Mouse (Mus musculus): ENCODE results near the gene Cox6b2. TPM values are rescaled to one million over a fixed set of nuclear protein-coding genes. Genes with fewer than 3 reads are reported as not detected.
"Not testable (repeated sequence)": the region's sequence is repeated elsewhere in the genome, so short reads cannot be mapped to it uniquely, and the experiment has no call there.

The Cox6b2 gene
- 13.7 and 14.1 TPM in 2 replicates for polyA plus RNA-seq (2015; fragmentation: Nextera tagmentation; extraction: Ambion mirVana)

DNA sequence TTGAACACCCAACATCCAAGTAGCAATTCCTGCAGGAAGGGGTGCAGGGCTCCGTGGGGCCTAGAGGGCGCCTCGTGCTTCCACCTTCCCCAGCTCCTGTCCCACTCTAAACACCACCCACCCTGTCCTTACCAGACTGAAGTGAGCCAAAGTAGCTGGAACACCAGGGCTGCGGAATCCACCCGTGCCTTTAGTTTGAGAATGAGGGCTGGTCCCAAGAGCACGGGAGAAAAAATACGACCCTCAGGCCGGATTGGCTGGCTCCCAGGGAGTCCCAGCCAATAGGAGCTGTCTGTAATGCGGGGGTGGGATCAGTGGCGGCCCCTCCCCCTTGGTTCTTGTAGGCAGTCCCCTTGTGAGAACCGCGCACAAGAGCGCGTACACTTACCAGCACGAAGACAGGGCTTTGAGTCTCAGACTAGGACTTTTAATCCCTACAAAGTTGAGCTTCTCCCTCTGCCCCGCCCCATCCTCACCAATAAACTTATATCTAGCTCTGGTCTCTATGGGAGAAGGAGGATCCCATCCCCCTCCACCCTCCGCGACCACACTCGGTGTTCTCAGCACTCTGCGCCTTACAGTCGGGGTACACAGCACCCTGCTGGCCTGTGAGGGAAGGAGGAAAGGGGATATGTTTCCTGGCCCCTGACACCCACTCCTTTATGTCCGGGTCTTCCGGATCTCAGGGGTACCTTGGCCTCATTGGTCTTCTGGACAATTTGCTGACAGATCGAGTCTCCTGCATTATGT is at the start of gene Cox6b2:
Gene Cox6b2 (minus strand): TSS at position 274 of the 750 bp plus-strand sequence.
- ATAC-seq (replicated peaks), result peak; percentile 92
- Histone ChIP-seq H3K4me3 (peak within 1 kb of the TSS; percentile 27), H3K9me3 (no peaks in the 10 kb centered on the region), H3K27me3 (no peaks in the 10 kb centered on the region), H3K36me3 (no peaks in the 10 kb centered on the region), H3K4me1 (peaks cover 19% of the 10 kb centered on the region), H3K27ac (replicated peaks) (no peak within 1 kb of the TSS), H3K4me2 (replicated peaks) (peak within 1 kb of the TSS; percentile 38), H3K9ac (replicated peaks) (no peak within 1 kb of the TSS)
- 3% methylated on average over 24 of the region's 24 CpGs for WGBS

DNA sequence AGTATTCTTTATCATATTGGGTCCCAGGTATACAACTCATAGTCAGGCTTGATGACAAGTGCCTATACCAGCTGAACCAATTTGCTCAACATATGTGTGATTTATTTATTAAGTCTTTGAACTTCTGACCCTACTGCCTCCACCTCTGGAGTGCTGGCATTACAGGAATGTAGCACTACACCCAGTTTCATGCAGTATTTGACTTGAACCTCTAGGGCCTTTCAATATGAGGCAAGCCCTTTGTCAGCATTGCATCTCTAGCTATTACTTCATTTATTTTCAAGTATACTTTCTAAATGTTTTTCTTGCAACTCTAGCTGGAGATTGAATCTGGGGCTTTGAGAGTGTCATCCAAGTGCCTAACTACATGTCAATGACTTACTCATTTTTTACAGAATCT is 49.4 kb upstream of the Cox6b2 start:
- Histone ChIP-seq H3K9me3 (no peaks in the 10 kb centered on the region), H3K4me1 (no peaks in the 10 kb centered on the region), H3K27me3 (no peaks in the 10 kb centered on the region), H3K9ac (replicated peaks) (no peak overlapping the region), H3K36me3 (peaks cover 31% of the 10 kb centered on the region), H3K4me2 (replicated peaks) (no peak overlapping the region), H3K27ac (replicated peaks) (no peak overlapping the region), H3K4me3 (no peak overlapping the region)
- no peak for ATAC-seq (replicated peaks)

DNA sequence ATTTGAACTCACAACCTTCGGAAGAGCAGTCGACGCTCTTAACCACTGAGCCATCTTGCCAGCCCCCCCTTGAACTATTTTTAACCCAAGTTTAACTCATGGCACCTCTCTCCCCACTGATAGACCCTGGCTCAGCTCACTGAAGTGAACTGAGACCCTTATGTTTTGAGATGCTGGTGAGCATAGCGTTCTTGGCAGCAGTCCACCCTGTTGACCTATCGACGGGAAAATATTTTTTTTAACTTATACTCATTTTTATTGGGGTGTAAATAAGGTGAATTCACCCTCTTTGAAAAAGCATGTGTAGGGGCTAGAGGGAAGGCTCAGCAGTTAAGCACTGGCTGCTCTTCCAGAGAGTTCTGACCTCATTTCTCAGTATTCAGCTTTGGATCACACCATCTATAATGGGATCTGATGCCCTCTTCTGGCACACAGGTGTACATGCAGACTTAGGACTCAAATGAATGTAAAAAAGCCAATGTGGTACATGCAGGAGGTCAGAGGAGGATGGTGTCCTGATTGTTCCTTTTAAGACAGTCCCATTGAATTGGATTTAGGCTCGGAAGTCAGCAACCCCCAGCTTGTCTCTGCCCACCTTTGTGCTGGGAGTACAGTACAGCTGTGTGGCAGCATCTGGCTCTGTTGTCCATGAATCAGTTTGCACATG is 43.0 kb upstream of the Cox6b2 start:
- H3K4me1 ChIP-seq, result peaks cover 20% of the 10 kb centered on the region
- no peaks in the 10 kb centered on the region for H3K27me3 ChIP-seq
- WGBS, result 67% methylated on average over 7 of the region's 7 CpGs
- H3K4me2 ChIP-seq (replicated peaks), result no peak overlapping the region
- H3K27ac ChIP-seq (replicated peaks), result no peak overlapping the region
- H3K9ac ChIP-seq (replicated peaks), result no peak overlapping the region
- peaks cover 37% of the 10 kb centered on the region for H3K36me3 ChIP-seq
- no peaks in the 10 kb centered on the region for H3K9me3 ChIP-seq
- ATAC-seq (replicated peaks), result 0 out of 2 replicates have a peak, but pooled peaks have one; percentile 6
- no peak overlapping the region for H3K4me3 ChIP-seq

DNA sequence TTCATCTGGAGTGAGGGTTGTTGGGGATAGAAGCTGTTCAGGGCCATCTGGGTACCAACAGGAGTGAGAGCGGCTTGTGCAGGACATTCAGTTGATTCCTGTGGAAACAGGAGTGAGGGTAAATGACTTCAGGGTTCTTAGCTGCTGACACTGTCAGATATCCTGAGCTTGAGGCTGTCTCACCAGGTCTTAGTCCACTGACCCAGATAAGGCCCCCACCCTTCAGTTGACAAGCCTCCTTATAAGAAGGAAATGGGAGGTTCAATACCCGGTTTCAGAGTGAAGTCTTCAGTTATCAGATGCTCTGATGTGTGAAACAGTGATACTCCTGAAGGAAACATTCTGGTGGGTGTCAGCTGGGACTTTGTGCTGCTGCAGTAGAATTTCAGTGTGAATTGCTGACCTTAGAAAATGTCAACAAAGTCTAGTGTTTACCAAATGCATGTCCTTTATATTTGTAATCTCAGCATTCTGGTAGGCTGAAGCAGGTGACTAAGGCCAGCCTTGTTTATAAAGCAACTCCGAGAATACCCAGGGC is 41.8 kb upstream of the Cox6b2 start:
- no peak for ATAC-seq (replicated peaks)
- 84% methylated on average over 3 of the region's 3 CpGs for WGBS
- Histone ChIP-seq H3K27me3 (no peaks in the 10 kb centered on the region), H3K4me3 (no peak overlapping the region), H3K4me1 (peaks cover 20% of the 10 kb centered on the region), H3K27ac (replicated peaks) (no peak overlapping the region), H3K9ac (replicated peaks) (no peak overlapping the region), H3K9me3 (no peaks in the 10 kb centered on the region), H3K4me2 (replicated peaks) (no peak overlapping the region), H3K36me3 (peaks cover 37% of the 10 kb centered on the region)

DNA sequence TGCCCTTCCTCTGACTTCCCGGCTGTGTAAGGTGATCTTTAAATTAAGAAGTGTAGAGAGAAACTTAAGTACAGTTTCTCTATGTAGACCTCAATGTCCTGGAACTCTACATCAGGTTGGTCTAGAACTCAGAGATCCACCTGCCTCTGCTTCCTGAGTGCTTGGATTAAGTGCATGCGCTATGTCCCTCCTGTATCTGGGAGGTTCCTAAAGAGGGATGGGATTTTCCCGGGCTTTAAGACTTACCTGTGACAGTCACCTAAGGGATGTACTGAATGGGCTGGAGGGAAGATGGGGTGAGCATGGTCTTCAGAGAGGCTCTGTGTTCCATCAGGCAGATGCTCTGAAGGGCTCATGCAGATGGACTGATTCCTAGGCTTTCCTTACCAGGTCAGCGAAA is 40.8 kb upstream of the Cox6b2 start:
- Histone ChIP-seq H3K36me3 (peaks cover 37% of the 10 kb centered on the region), H3K9me3 (no peaks in the 10 kb centered on the region), H3K4me3 (peak overlapping the region; percentile 92), H3K9ac (replicated peaks) (peak overlapping the region; percentile 93), H3K27me3 (no peaks in the 10 kb centered on the region), H3K4me1 (peaks cover 30% of the 10 kb centered on the region), H3K27ac (replicated peaks) (no peak overlapping the region), H3K4me2 (replicated peaks) (peak overlapping the region; percentile 78)
- no peak for ATAC-seq (replicated peaks)
- WGBS, result 42% methylated on average over 4 of the region's 4 CpGs

DNA sequence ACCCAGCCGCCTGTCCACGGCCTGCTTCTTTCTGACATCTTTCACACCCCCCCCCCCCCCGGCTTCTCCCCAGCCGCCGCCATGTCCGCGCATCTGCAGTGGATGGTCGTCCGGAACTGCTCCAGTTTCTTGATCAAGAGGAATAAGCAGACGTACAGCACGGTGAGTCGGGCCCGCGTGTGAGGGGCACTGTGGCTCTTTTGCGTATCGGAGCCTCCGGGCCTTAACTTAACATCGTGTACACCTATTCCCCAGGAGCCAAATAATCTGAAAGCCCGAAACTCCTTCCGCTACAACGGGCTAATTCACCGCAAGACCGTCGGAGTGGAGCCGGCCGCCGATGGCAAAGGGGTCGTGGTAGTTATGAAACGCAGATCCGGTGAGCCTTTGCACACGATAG is 40.4 kb upstream of the Cox6b2 start:
- under 1% methylated on average over 29 of the region's 31 CpGs for WGBS
- Histone ChIP-seq H3K4me2 (replicated peaks) (peak overlapping the region; percentile 78), H3K36me3 (peaks cover 37% of the 10 kb centered on the region), H3K27ac (replicated peaks) (peak overlapping the region; percentile 89), H3K4me1 (peaks cover 34% of the 10 kb centered on the region), H3K4me3 (peak overlapping the region; percentile 92), H3K9ac (replicated peaks) (peak overlapping the region; percentile 93)
- peak; percentile 18 for ATAC-seq (replicated peaks)
- not testable (repeated sequence) for H3K9me3 ChIP-seq, H3K27me3 ChIP-seq

DNA sequence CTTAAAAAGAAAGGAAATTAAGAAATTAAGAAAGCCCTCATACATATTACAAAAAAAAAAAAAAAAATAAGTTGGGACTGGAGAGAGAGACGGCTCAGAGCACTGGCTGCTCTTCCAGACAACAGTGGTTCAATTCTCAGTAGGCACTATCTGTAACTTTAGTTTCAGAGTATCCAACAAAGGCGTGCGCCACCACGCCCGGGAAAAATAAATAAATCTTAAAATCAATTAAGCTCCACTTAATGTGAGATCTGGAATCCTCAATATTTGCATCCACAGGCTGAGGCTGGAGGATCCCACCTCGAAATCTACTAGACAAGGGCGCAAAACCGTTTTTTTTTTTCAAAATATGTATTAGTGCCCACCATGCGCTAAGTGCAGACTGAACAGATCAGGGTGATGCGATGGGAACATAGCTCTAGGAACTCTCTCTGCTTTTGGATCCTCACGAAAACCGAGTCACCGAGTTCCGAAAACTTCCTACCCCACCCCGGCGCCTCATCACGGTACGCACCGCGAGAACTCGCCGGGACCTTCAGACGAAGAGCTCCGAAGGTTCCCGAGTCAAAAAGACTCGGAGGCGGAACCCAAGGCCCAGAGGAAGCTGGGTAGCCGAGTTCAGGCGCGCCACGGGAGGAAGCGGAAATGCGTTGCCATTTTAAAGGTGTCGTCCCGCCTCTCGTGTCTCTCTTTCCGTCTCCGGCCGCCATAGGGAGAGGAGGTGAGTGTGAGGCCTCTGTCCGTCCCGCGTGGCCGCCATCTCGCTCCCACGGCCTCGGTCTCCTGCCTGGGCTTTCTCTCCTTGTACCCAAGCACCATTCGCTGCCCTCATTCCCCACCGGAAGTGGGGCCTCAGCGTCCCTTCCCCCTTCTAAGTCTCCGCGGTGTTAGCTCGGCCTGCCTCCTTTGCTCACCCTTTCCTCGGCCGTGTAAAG is 39.7 kb upstream of the Cox6b2 start, which contains the start of gene Rpl28:
Gene Rpl28 (plus strand): TSS at position 597 of the 935 bp plus-strand sequence.
- H3K27me3 ChIP-seq, result peaks cover 2% of the 10 kb centered on the region; the same call in 1 of the 2 replicates
- H3K4me1 ChIP-seq, result peaks cover 35% of the 10 kb centered on the region
- WGBS, result 1% methylated on average over 54 of the region's 54 CpGs

DNA sequence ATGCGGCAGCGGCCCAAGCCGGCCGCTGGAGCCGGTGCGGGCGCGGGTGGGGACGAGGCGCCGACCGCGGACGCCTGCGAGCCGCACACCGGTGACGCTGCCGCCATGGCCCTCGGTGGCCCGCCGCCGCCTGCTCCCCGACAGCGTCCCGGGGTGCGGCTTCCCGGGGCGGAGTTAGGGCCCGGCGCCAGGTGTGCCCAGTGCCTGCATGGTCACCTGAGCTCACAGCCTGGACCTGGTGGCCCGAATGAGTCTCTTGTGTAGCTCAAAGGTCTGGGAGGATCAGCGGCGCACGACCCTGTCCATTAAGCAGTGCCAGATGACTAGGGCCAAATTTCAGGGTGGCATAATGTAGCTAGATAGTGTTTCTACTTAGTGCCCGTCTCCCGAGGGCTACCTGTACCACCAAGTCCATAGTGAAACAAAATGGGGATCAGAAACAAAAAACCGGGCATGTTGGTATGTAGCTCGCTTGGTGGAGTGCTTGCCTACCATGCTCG is 36.6 kb upstream of the Cox6b2 start, which contains the start of gene Tmem238:
Gene Tmem238 (minus strand): TSS at position 221 of the 500 bp plus-strand sequence.
- Histone ChIP-seq H3K4me1 (peaks cover 31% of the 10 kb centered on the region), H3K9me3 (no peaks in the 10 kb centered on the region), H3K4me2 (replicated peaks) (peak within 1 kb of the TSS; percentile 91), H3K27me3 (peaks cover 4% of the 10 kb centered on the region; the same call in 1 of the 2 replicates), H3K9ac (replicated peaks) (peak within 1 kb of the TSS; percentile 71), H3K27ac (replicated peaks) (no peak within 1 kb of the TSS), H3K4me3 (peak within 1 kb of the TSS; percentile 53), H3K36me3 (peaks cover 5% of the 10 kb centered on the region)
- 10% methylated on average over 33 of the region's 40 CpGs for WGBS
- ATAC-seq (replicated peaks), result no peak

More for the DNA sequence above, 39.7 kb upstream of the Cox6b2 start, which contains the start of gene Rpl28:
- H3K4me2 ChIP-seq (replicated peaks), result peak within 1 kb of the TSS; percentile 78
- peak within 1 kb of the TSS; percentile 89 for H3K27ac ChIP-seq (replicated peaks)
- peaks cover 34% of the 10 kb centered on the region for H3K36me3 ChIP-seq
- no peaks in the 10 kb centered on the region for H3K9me3 ChIP-seq
- ATAC-seq (replicated peaks), result peak; percentile 92
- peak within 1 kb of the TSS; percentile 93 for H3K9ac ChIP-seq (replicated peaks)
- peak within 1 kb of the TSS; percentile 92 for H3K4me3 ChIP-seq

DNA sequence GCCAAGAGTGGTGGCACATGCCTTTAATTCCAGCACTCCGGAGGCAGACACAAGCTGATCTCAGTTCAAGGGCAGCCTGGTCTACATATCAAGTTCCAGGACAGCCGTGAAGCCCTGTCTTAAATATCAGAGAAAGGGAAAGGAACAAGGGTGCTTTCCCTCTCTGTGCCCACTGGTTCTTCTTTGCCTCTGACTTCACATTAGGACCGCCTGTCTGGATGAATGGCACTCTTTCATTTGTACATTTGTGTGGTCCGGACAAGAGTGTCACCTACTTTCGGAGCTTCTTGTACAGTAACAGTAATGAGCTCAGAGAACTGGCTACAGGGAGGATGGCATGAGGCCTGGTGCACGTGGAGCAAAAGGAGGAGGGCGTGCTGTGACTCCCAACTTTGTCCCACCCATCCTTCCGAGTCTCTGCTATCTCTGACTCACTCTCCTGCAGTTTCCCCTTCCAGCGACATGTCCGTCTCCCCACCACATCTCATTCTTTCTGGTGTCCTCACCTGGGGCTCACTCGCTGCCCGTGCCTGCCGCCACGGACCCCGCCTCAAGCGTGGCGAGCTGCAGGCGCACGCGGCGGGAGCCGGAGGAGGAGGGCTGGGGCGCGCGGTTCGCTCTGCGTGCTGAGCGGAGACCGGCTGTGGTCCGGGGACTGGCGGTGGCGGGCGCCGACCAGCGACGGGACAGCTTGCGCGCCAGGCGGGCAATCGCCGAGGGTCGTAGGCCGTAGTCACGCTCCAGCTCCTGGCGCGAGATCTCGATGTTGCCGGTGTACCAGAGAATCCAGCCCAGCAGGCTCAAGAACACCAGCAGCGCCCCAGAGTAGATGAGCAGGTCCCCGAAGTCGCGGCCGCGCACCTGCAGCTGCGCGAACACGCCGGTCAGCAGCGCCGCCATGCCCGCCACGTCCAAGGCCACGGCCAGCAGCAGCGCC is 35.9 kb upstream of the Cox6b2 start:
- Histone ChIP-seq H3K4me2 (replicated peaks) (peak overlapping the region; percentile 91), H3K27me3 (peaks cover 4% of the 10 kb centered on the region; the same call in 1 of the 2 replicates), H3K9me3 (no peaks in the 10 kb centered on the region), H3K4me1 (peaks cover 24% of the 10 kb centered on the region), H3K27ac (replicated peaks) (no peak overlapping the region), H3K9ac (replicated peaks) (peak overlapping the region; percentile 71), H3K36me3 (no peaks in the 10 kb centered on the region), H3K4me3 (peak overlapping the region; percentile 53)
- peak; percentile 20; the same call in 1 of the 2 replicates for ATAC-seq (replicated peaks)
- under 1% methylated on average over 64 of the region's 64 CpGs for WGBS

DNA sequence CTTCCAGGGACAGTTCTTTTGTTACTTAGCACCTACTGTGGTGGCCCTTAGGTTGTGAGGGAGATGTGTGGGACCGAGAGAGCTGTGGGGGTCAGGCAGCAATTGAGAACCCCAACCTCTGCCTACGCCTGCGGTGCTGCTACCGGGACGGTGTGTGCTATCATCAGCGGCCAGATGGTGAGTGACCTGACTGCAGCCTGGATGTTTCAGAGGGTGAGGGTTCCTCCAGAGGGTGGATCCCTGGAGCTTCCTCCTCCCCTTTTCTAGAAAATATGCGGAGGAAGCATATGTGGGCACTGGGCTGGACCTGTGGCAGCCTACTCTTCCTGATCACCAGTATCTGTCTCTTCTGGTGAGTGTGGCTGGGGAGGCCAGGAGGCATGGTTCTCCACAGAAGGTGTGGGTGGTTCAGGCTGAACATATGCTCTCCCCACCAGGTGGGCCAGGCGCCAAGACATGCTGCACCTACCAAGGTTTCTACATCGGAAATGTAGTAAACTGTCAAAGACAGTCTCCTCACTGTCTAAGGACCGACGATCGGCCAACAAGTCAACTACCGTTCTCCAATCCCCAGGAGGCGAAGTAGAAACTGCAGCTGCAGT is 30.9 kb upstream of the Cox6b2 start:
- Histone ChIP-seq H3K4me1 (peaks cover 6% of the 10 kb centered on the region), H3K4me2 (replicated peaks) (no peak overlapping the region), H3K36me3 (no peaks in the 10 kb centered on the region), H3K4me3 (no peak overlapping the region), H3K27me3 (peaks cover 21% of the 10 kb centered on the region), H3K9me3 (no peaks in the 10 kb centered on the region), H3K9ac (replicated peaks) (no peak overlapping the region), H3K27ac (replicated peaks) (no peak overlapping the region)
- 86% methylated on average over 14 of the region's 14 CpGs for WGBS
- ATAC-seq (replicated peaks), result no peak

Measured in forebrain, embryonic 15.5 days (tissue).